Mouse (Mus musculus) midbrain, embryonic 12.5 days (tissue): ENCODE results near the gene Pon3. TPM values are rescaled to one million over a fixed set of nuclear protein-coding genes. Genes with fewer than 3 reads are reported as not detected.
"Not testable (repeated sequence)": the region's sequence is repeated elsewhere in the genome, so short reads cannot be mapped to it uniquely, and the experiment has no call there.

Experiments used
- ATAC-seq: fragments of 200-750 bp; cut with Nextera tagmentation; 2 replicates; pipeline ENCODE4 v1.8.0; 2017; ENCODE audit warnings: low read depth, moderate TSS enrichment, moderate library complexity; ENCODE audit not compliant: low FRiP score
- H3K27ac ChIP-seq: fragments of 300-500 bp; sonication (generic); replicated peaks from 2 replicates; pipeline ENCODE4 v1.5.1; 2016; ENCODE audit warnings: mild to moderate bottlenecking
- H3K27me3 ChIP-seq: fragments of 300-500 bp; sonication (generic); 2 replicates; pipeline ENCODE4 v1.6.1; 2016; ENCODE audit warnings: mild to moderate bottlenecking
- H3K36me3 ChIP-seq: fragments of 300-500 bp; sonication (generic); 2 replicates; pipeline ENCODE4 v1.6.1; 2016
- H3K4me1 ChIP-seq: fragments of 300-500 bp; sonication (generic); 2 replicates; pipeline ENCODE4 v1.6.1; 2016
- H3K4me2 ChIP-seq: fragments of 300-500 bp; sonication (generic); replicated peaks from 2 replicates; pipeline ENCODE4 v1.6.1; 2016; ENCODE audit warnings: mild to moderate bottlenecking, moderate library complexity
- H3K4me3 ChIP-seq: fragments of 300-500 bp; sonication (generic); 2 replicates; pipeline ENCODE4 v1.5.1; 2016; ENCODE audit warnings: mild to moderate bottlenecking
- H3K9ac ChIP-seq: fragments of 300-500 bp; sonication (generic); replicated peaks from 2 replicates; pipeline ENCODE4 v1.6.1; 2016; ENCODE audit warnings: mild to moderate bottlenecking, moderate library complexity
- H3K9me3 ChIP-seq: fragments of 300-500 bp; sonication (generic); 2 replicates; pipeline ENCODE4 v1.6.1; 2016; ENCODE audit warnings: mild to moderate bottlenecking
- WGBS: fragments of 180-500 bp; shearing (Covaris S2); methylation state at CpG from one replicate; pipeline ENCODE4 v1.1.7; 2016; 5-methylcytosine and 5-hydroxymethylcytosine counted together
- polyA plus RNA-seq: library from polyadenylated mRNA; unstranded; fragments of >200 nt; fragmentation: Nextera tagmentation; extraction: Ambion mirVana; gene quantifications from 2 replicates; pipeline ENCODE4 v1.2.1, GENCODE M21; 2016

Gene Pon3
- polyA plus RNA-seq, 1 experiment from 2014 or later = 5.9 TPM

GRCm38 (mm10) chr6:5237510-5237909, 18.6 kb downstream of the Pon3 start:
- 85% methylated on average over 4 of the region's 4 CpGs for WGBS
- Histone ChIP-seq H3K27ac (no peak overlapping the region), H3K4me3 (no peak overlapping the region), H3K4me2 (no peak overlapping the region), H3K9ac (no peak overlapping the region), H3K4me1 (no peaks in the 10 kb centered on the region), H3K36me3 (no peaks in the 10 kb centered on the region), H3K9me3 (no peaks in the 10 kb centered on the region), H3K27me3 (no peaks in the 10 kb centered on the region)
- no peak for ATAC-seq

DNA sequence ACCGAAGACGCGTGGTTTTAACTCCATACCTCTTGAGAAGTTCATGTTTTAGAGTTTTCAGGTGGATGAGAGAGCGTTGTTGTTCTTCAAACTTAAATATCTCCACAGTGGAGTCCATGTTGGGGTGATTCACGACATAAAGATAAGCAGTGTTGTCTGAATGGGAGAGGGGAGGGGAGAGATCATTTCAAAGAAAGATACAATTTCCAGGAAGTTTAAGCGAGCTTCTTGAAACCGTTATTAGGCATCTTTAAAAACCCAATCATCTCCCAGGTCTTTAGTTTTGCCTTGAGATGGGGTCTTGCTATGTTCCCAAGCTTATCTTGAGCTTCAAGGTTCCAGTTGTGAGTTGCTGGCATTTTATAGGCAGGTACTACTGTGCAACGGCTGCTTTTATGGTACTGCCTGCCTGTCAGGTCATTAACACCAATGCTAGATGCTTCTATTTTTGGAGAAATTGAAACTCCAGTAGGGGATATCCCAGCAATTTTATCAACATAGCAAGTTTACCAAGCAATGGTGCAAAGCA, 19.2 kb downstream of the Pon3 start:
- no peak for ATAC-seq
- no peak overlapping the region for H3K4me3 ChIP-seq
- no peaks in the 10 kb centered on the region for H3K4me1 ChIP-seq
- no peak overlapping the region for H3K9ac ChIP-seq
- no peak overlapping the region for H3K4me2 ChIP-seq
- H3K36me3 ChIP-seq = no peaks in the 10 kb centered on the region
- no peaks in the 10 kb centered on the region for H3K27me3 ChIP-seq
- no peak overlapping the region for H3K27ac ChIP-seq
- no peaks in the 10 kb centered on the region for H3K9me3 ChIP-seq
- 74% methylated on average over 8 of the region's 8 CpGs for WGBS

GRCm38 (mm10) chr6:5234563-5234962, 21.5 kb downstream of the Pon3 start:
- no peak for ATAC-seq
- H3K9ac ChIP-seq = no peak overlapping the region
- no peaks in the 10 kb centered on the region for H3K27me3 ChIP-seq
- H3K4me2 ChIP-seq = no peak overlapping the region
- no peak overlapping the region for H3K27ac ChIP-seq
- H3K9me3 ChIP-seq = no peaks in the 10 kb centered on the region
- no peak overlapping the region for H3K4me3 ChIP-seq
- H3K36me3 ChIP-seq = no peaks in the 10 kb centered on the region
- 73% methylated on average over 3 of the region's 3 CpGs for WGBS
- no peaks in the 10 kb centered on the region for H3K4me1 ChIP-seq

DNA sequence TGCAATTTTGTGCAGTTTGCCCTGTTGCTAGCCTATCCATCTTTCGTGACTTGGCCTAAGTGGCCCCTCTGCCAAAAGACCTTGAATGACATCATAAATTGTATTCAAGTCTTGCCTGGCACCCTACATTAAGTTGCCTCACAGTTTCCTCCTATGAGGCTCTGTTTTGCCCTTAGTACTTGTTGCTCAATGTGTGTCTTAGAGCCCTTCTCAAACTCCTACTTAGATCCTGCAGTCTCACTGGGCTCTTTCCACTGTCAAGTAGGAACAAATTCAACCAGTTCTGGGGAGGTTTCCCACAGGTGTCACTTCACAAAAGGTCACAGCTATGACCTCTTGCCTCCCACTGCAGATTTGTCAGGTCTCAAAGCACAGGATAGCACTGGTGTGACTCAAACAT, 22.3 kb downstream of the Pon3 start:
- no peak overlapping the region for H3K4me2 ChIP-seq
- 97% methylated on average over 1 of the region's 1 CpGs for WGBS
- H3K9me3 ChIP-seq = no peaks in the 10 kb centered on the region

GRCm38 (mm10) chr6:5232022-5232421, 24.1 kb downstream of the Pon3 start:
- no peaks in the 10 kb centered on the region for H3K36me3 ChIP-seq
- no peak overlapping the region for H3K4me2 ChIP-seq
- H3K4me3 ChIP-seq = no peak overlapping the region
- H3K27me3 ChIP-seq = no peaks in the 10 kb centered on the region
- ATAC-seq = no peak
- 91% methylated on average over 4 of the region's 4 CpGs for WGBS
- H3K9ac ChIP-seq = no peak overlapping the region
- no peaks in the 10 kb centered on the region for H3K9me3 ChIP-seq
- no peak overlapping the region for H3K27ac ChIP-seq
- no peaks in the 10 kb centered on the region for H3K4me1 ChIP-seq

More for the DNA sequence above, 22.3 kb downstream of the Pon3 start:
- Histone ChIP-seq H3K27me3 (no peaks in the 10 kb centered on the region), H3K36me3 (no peaks in the 10 kb centered on the region), H3K9ac (no peak overlapping the region), H3K4me3 (no peak overlapping the region), H3K27ac (no peak overlapping the region), H3K4me1 (no peaks in the 10 kb centered on the region)
- no peak for ATAC-seq

DNA sequence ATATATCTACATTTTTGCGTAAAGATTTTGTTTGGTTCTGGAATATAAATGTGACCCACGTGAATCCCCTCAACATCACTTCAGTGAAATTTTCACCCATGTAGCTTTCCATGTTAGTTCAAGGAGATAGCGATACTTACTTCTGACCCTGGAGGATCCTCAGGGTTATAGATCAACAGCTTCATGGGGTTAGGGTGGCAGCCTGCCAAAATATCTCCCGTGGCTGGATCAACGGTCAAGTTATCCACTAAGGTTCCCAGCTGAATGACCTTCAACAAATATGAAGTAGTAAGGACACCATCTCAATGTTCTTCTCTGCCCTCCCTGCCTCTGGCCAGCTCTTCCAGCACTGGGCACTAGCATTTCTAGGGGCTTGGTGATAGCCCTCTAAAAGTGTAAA, 25.8 kb downstream of the Pon3 start:
- Histone ChIP-seq H3K4me1 (no peaks in the 10 kb centered on the region), H3K27ac (no peak overlapping the region), H3K36me3 (no peaks in the 10 kb centered on the region), H3K4me2 (no peak overlapping the region), H3K9me3 (no peaks in the 10 kb centered on the region), H3K4me3 (no peak overlapping the region), H3K27me3 (no peaks in the 10 kb centered on the region), H3K9ac (no peak overlapping the region)
- WGBS = 88% methylated on average over 5 of the region's 5 CpGs
- ATAC-seq = no peak

DNA sequence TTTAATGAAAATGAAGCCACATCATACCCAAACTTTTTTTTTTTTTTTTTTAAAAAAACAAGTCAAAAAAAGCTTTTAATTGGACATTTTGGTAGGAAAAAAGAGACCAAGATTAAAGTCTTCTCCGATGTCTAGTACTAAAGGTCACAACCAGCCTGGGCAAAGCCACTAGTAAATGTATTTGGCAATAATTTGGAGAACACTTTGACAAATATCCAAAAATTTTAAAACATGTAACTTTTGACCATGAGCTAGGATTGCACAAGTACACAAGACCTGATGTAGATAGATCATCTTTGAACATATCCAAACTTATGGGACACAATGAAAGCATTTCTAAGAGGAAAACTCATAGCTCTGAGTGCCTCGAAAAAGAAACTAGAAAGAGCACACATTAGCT, 32.5 kb downstream of the Pon3 start:
- H3K36me3 ChIP-seq, H3K4me2 ChIP-seq, H3K9ac ChIP-seq, H3K4me3 ChIP-seq, H3K9me3 ChIP-seq, ATAC-seq, H3K27me3 ChIP-seq, H3K27ac ChIP-seq, H3K4me1 ChIP-seq: not testable (repeated sequence)
- 87% methylated on average over 2 of the region's 2 CpGs for WGBS

DNA sequence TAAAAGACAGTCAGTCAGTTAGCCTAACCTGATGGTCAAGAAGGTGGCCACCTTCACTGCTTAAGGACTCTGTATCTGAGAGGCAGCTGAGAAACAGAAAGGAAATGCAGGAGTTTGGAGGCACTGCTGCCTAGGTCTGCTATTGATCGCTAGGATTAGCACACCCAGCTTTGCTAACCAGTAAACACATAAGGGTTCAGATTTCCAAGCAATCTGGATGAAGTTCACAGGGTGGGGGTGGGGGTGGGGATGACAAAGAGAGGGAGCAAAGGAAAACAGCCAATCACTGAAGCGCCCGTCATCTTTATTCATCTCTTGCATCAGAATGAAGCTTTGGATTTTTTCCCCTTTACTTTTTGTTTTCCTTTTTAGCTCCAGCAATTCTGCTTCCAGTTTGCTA, 34.0 kb downstream of the Pon3 start:
- H3K27me3 ChIP-seq = no peaks in the 10 kb centered on the region
- 66% methylated on average over 3 of the region's 3 CpGs for WGBS
- no peak overlapping the region for H3K9ac ChIP-seq
- H3K27ac ChIP-seq = no peak overlapping the region
- no peak overlapping the region for H3K4me3 ChIP-seq
- H3K36me3 ChIP-seq = no peaks in the 10 kb centered on the region
- H3K4me2 ChIP-seq = no peak overlapping the region
- H3K4me1 ChIP-seq = no peaks in the 10 kb centered on the region
- H3K9me3 ChIP-seq = no peaks in the 10 kb centered on the region
- no peak for ATAC-seq

DNA sequence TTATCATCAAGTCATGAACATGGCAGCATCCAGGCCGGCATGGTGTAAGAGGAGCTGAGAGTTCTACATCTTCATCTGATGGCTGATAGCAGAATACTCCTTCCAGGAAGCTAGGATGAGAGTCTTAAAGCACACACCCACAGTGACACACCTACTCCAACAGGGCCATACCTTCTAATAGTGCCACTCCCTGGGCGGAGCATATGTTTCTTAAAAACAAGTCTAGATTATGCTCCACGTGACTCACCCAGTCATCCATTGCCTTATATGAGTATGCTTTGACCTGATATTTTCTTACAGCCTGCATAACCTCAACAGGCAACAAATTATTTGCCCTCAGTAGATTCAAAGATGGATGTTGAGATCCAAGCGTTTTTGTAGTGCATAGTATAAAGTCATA, 37.9 kb downstream of the Pon3 start:
- 92% methylated on average over 4 of the region's 4 CpGs for WGBS
- Histone ChIP-seq H3K9me3 (no peaks in the 10 kb centered on the region), H3K4me3 (no peak overlapping the region), H3K36me3 (no peaks in the 10 kb centered on the region), H3K4me2 (no peak overlapping the region), H3K9ac (no peak overlapping the region), H3K4me1 (no peaks in the 10 kb centered on the region), H3K27me3 (no peaks in the 10 kb centered on the region), H3K27ac (no peak overlapping the region)
- no peak for ATAC-seq

DNA sequence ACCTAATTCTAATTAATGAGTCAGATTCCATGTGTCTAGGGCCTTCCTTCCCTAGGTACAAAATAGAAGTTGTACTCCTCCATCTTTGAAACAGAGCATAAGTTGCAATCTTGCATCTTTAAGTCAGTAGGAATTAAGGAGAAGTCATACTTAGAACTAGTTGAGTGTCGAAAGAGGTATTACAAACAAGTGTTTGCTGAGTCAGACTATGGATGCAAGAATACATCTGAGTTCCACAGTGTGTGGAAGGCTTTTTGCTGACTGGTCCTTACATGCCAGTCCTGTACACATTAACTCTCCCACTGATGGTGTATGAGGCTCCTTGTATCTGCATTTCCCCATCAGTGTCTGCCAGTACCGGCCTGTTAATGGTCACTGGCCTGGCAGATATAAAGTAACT, 48.3 kb downstream of the Pon3 start:
- H3K9ac ChIP-seq = no peak overlapping the region
- H3K27me3 ChIP-seq = no peaks in the 10 kb centered on the region
- ATAC-seq = no peak
- H3K9me3 ChIP-seq = 0 out of 2 replicates have a peak, but pooled peaks cover 2% of the 10 kb centered on the region
- no peak overlapping the region for H3K4me2 ChIP-seq
- 87% methylated on average over 2 of the region's 2 CpGs for WGBS
- H3K27ac ChIP-seq = no peak overlapping the region
- H3K4me1 ChIP-seq = no peaks in the 10 kb centered on the region
- H3K4me3 ChIP-seq = no peak overlapping the region
- no peaks in the 10 kb centered on the region for H3K36me3 ChIP-seq

GRCm38 (mm10) chr6:5199916-5200315, 56.2 kb downstream of the Pon3 start:
- Histone ChIP-seq H3K4me2 (no peak overlapping the region), H3K4me1 (no peaks in the 10 kb centered on the region), H3K4me3 (no peak overlapping the region), H3K9ac (no peak overlapping the region), H3K27me3 (no peaks in the 10 kb centered on the region), H3K36me3 (no peaks in the 10 kb centered on the region), H3K27ac (no peak overlapping the region), H3K9me3 (no peaks in the 10 kb centered on the region)
- WGBS = 83% methylated on average over 3 of the region's 3 CpGs
- ATAC-seq = no peak

GRCm38 (mm10) chr6:5199376-5199905, 56.6 kb downstream of the Pon3 start:
- WGBS = 83% methylated on average over 8 of the region's 8 CpGs
- Histone ChIP-seq H3K4me2 (no peak overlapping the region), H3K9ac (no peak overlapping the region), H3K4me3 (no peak overlapping the region), H3K4me1 (no peaks in the 10 kb centered on the region), H3K9me3 (no peaks in the 10 kb centered on the region), H3K27ac (no peak overlapping the region), H3K36me3 (no peaks in the 10 kb centered on the region), H3K27me3 (no peaks in the 10 kb centered on the region)
- no peak for ATAC-seq

- ATAC-seq = no peak
- 96% methylated on average over 5 of the region's 5 CpGs for WGBS
- H3K4me2 ChIP-seq = no peak overlapping the region
These were observed 57.5 kb downstream of the Pon3 start for GRCm38 (mm10) chr6:5198590-5198989.

More at GRCm38 (mm10) chr6:5198590-5198989, 57.5 kb downstream of the Pon3 start:
- Histone ChIP-seq H3K36me3 (no peaks in the 10 kb centered on the region), H3K4me3 (no peak overlapping the region), H3K9me3 (no peaks in the 10 kb centered on the region), H3K27me3 (no peaks in the 10 kb centered on the region), H3K4me1 (no peaks in the 10 kb centered on the region), H3K27ac (no peak overlapping the region), H3K9ac (no peak overlapping the region)
